Mouse (Mus musculus) stomach, postnatal 0 days (tissue): ENCODE data around the gene Cox5a. TPM values are rescaled to one million over a fixed set of nuclear protein-coding genes. Genes with fewer than 3 reads are reported as not detected.

Experiments
- ATAC-seq: fragments of 200-750 bp; cut with Nextera tagmentation; 2 replicates; pipeline ENCODE4 v1.8.0; 2017; ENCODE audit not compliant: low FRiP score, low TSS enrichment
- DNase-seq: peaks from one replicate; pipeline ENCODE4 v3.0.0-alpha.2; 2016; ENCODE audit warnings: low spot score
- H3K27ac ChIP-seq: fragments of 300-500 bp; sonication (generic); replicated peaks from 2 replicates; pipeline ENCODE4 v1.5.1; 2014; ENCODE audit warnings: mild to moderate bottlenecking, control low read depth
- H3K27me3 ChIP-seq: fragments of 300-500 bp; sonication (generic); 2 replicates; pipeline ENCODE4 v1.6.1; 2014; ENCODE audit warnings: low read length; ENCODE audit not compliant: control insufficient read depth, insufficient read depth
- H3K36me3 ChIP-seq: fragments of 300-500 bp; sonication (generic); 2 replicates; pipeline ENCODE4 v1.6.1; 2014; ENCODE audit warnings: low read length, mixed read lengths; ENCODE audit not compliant: control insufficient read depth, insufficient read depth
- H3K4me1 ChIP-seq: fragments of 300-500 bp; sonication (generic); replicated peaks from 2 replicates; pipeline ENCODE4 v1.6.1; 2014; ENCODE audit warnings: antibody characterized with exemption; ENCODE audit not compliant: control insufficient read depth, insufficient read depth
- H3K4me2 ChIP-seq: fragments of 300-500 bp; sonication (generic); replicated peaks from 2 replicates; pipeline ENCODE4 v1.6.1; 2014; ENCODE audit warnings: low read depth, mild to moderate bottlenecking, control low read depth, moderate library complexity
- H3K4me3 ChIP-seq: fragments of 300-500 bp; sonication (generic); 2 replicates; pipeline ENCODE4 v1.5.1; 2014; ENCODE audit warnings: low read depth, low read length, control low read depth
- H3K9ac ChIP-seq: fragments of 300-500 bp; sonication (generic); 2 replicates; pipeline ENCODE4 v1.6.1; 2014; ENCODE audit warnings: mild to moderate bottlenecking, low read length, control low read depth, mixed read lengths
- H3K9me3 ChIP-seq: fragments of 300-500 bp; sonication (generic); 2 replicates; pipeline ENCODE4 v1.6.1; 2016; ENCODE audit warnings: low read length; ENCODE audit not compliant: control insufficient read depth
- CTCF ChIP-seq: IDR thresholded peaks from 2 replicates; pipeline ENCODE4 v1.5.1; 2016; ENCODE audit warnings: antibody characterized with exemption, low read depth, mild to moderate bottlenecking, moderate library complexity
- EP300 ChIP-seq: optimal IDR thresholded peaks from 2 replicates; pipeline ENCODE3; 2016; ENCODE audit warnings: antibody characterized with exemption
- WGBS: fragments of 180-500 bp; shearing (Covaris S2); extraction: QIAGEN DNeasy Blood & Tissue Kit; methylation state at CpG from one replicate; pipeline ENCODE4 v1.1.7; 2014; 5-methylcytosine and 5-hydroxymethylcytosine counted together
- polyA plus RNA-seq: library from polyadenylated mRNA; unstranded; fragments of >200 nt; fragmentation: Nextera tagmentation; extraction: Ambion mirVana; gene quantifications from 2 replicates; pipeline ENCODE4 v1.2.1, GENCODE M21; 2015

Cox5a gene
- polyA plus RNA-seq, 1 experiment from 2014 or later = 1,062 TPM

GRCm38 (mm10) chr9:57504381-57504700 is 16.7 kb upstream of the Cox5a start:
- Histone ChIP-seq H3K4me1 (0 out of 2 replicates have a peak, but pooled peaks cover 7% of the 10 kb centered on the region), H3K4me2 (peak overlapping the region; percentile 78), H3K9ac (peak overlapping the region; percentile 43), H3K27me3 (peaks cover 9% of the 10 kb centered on the region), H3K9me3 (no peaks in the 10 kb centered on the region), H3K36me3 (no peaks in the 10 kb centered on the region), H3K4me3 (peak overlapping the region; percentile 43), H3K27ac (no peak overlapping the region)
- DNase-seq (peak; percentile 89), ATAC-seq (peak; percentile 85)
- TF ChIP-seq CTCF (peak; percentile 66), EP300 (no peak)
- under 1% methylated on average over 33 of the region's 34 CpGs for WGBS

DNA sequence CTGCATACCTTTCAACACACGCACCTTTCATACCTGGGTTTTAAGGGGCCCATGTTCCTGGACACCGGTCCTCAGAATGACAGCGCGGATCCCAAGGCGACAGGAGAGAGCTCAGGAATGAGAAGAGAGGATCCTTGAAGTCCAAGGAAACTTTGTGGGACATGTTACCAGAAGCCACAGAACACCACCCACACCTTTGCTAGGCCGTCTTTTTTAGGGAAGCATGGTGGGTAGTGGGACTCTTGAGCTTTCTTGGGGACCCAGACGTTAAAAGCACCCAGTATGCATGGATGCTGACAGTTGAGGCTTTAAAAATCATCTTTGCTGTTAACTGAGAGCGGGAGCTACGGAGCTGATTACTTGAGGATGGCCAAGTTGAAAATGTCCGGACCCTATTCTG is 16.2 kb upstream of the Cox5a start:
- 60% methylated on average over 10 of the region's 10 CpGs for WGBS
- no peak for DNase-seq
- Histone ChIP-seq H3K9me3 (no peaks in the 10 kb centered on the region), H3K4me3 (no peak overlapping the region), H3K9ac (no peak overlapping the region), H3K27ac (no peak overlapping the region), H3K27me3 (peaks cover 9% of the 10 kb centered on the region), H3K36me3 (no peaks in the 10 kb centered on the region), H3K4me2 (no peak overlapping the region), H3K4me1 (0 out of 2 replicates have a peak, but pooled peaks cover 7% of the 10 kb centered on the region)
- TF ChIP-seq EP300 (no peak), CTCF (no peak)
- no peak for ATAC-seq

DNA sequence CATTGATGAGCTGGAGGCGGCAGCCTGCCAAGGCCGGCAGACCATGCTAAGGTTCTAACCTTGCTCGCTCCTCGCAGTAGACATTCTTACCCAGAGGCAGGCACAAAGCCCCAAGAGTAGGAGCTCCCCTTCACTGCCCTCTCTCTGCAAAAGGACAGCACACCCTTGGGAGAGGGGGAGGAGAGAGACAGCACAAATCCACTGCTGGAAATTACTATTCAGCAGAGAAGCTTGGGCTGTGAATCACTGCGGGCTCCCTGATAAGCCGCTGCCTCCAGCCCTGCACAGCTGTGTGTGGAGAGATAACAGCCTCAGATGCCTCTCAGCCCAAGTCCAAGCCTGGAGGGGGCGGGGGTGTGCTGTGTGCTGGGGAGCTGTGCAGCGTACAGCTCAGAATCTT is 15.4 kb upstream of the Cox5a start:
- no peak overlapping the region for H3K9ac ChIP-seq
- H3K36me3 ChIP-seq = no peaks in the 10 kb centered on the region
- no peak overlapping the region for H3K27ac ChIP-seq
- no peak overlapping the region for H3K4me3 ChIP-seq
- ATAC-seq (peak; percentile 74), DNase-seq (peak; percentile 75)
- 0 out of 2 replicates have a peak, but pooled peaks cover 7% of the 10 kb centered on the region for H3K4me1 ChIP-seq
- H3K4me2 ChIP-seq = no peak overlapping the region
- WGBS = 8% methylated on average over 8 of the region's 8 CpGs
- H3K27me3 ChIP-seq = peaks cover 9% of the 10 kb centered on the region
- H3K9me3 ChIP-seq = no peaks in the 10 kb centered on the region
- no peak for TF ChIP-seq EP300
- TF ChIP-seq CTCF = no peak

- ATAC-seq (no peak), DNase-seq (no peak)
- no peak overlapping the region for H3K4me2 ChIP-seq
- no peak overlapping the region for H3K4me3 ChIP-seq
- no peaks in the 10 kb centered on the region for H3K4me1 ChIP-seq
- no peak overlapping the region for H3K9ac ChIP-seq
- H3K27ac ChIP-seq = no peak overlapping the region
- no peaks in the 10 kb centered on the region for H3K36me3 ChIP-seq
- no peaks in the 10 kb centered on the region for H3K27me3 ChIP-seq
- no peak for TF ChIP-seq EP300
- TF ChIP-seq CTCF = no peak
- H3K9me3 ChIP-seq = no peaks in the 10 kb centered on the region
- 82% methylated on average over 2 of the region's 2 CpGs for WGBS
These were observed 10.5 kb upstream of the Cox5a start for GRCm38 (mm10) chr9:57510577-57510976.

- DNase-seq (peak; percentile 80), ATAC-seq (no peak)
- Histone ChIP-seq H3K9me3 (no peaks in the 10 kb centered on the region), H3K36me3 (no peaks in the 10 kb centered on the region), H3K27ac (no peak overlapping the region), H3K9ac (no peak overlapping the region), H3K4me2 (no peak overlapping the region), H3K27me3 (no peaks in the 10 kb centered on the region), H3K4me3 (no peak overlapping the region), H3K4me1 (0 out of 2 replicates have a peak, but pooled peaks cover under 1% of the 10 kb centered on the region)
- TF ChIP-seq EP300 = no peak
- TF ChIP-seq CTCF = peak; percentile 91
- WGBS = 8% methylated on average over 3 of the region's 3 CpGs
These were observed 4.0 kb upstream of the Cox5a start for GRCm38 (mm10) chr9:57517113-57517512.

GRCm38 (mm10) chr9:57520375-57521055 is 559 bp upstream of the Cox5a start:
- Histone ChIP-seq H3K4me2 (peak overlapping the region; percentile 53), H3K9ac (peak overlapping the region; percentile 48; the same call in 1 of the 2 replicates), H3K4me3 (peak overlapping the region; percentile 93), H3K9me3 (no peaks in the 10 kb centered on the region), H3K27ac (0 out of 2 replicates have a peak overlapping the region, but pooled peaks have one; percentile 97), H3K4me1 (0 out of 2 replicates have a peak, but pooled peaks cover 2% of the 10 kb centered on the region), H3K27me3 (no peaks in the 10 kb centered on the region), H3K36me3 (no peaks in the 10 kb centered on the region)
- TF ChIP-seq CTCF (peak; percentile 2; the same call in 1 of the 2 replicates), EP300 (no peak)
- DNase-seq (no peak), ATAC-seq (peak; percentile 47; the same call in 1 of the 2 replicates)
- 20% methylated on average over 16 of the region's 16 CpGs for WGBS
